8 mouse cellular contexts compared by ENCODE assay signal in the genomic region with DNA sequence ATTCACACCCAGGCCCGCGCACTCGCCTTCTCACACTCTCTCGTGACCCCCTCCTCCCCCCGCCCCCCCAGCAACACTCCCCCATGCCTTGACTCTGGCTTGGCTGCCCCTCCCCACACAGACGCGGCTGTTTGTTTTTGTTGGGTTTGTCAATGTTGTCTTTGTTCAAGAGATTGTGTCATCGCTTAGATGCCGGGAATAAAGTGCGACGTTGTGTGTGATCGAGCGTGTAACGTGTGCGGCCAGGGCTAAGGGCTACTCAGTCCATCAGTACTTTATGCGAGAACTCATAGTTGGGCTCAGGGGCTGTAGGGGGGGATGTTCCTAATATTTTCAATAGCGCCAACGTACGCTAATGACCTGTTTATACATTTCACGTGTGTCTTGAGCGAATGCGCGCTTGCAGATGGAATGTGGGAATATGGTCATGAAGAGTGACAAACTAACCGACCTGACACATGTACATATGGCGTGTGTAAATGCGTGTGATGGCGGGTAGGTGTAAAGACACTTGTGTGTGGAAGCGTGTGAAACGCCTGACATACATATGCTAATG. TPM values are rescaled to one million over a fixed set of nuclear protein-coding genes. Genes with fewer than 3 reads are reported as not detected.
DNase-seq lines count a peak whose midpoint lies in the region; ATAC-seq lines count a peak whose summit lies in the region.

No protein-coding gene starts in this region.

- peaks cover 17% of the 10 kb centered on the region for H3K4me1 ChIP-seq in forebrain, embryonic 11.5 days (replicated peaks; ENCODE audit: control insufficient read depth, insufficient read depth, low read length)

- 0 out of 2 replicates have a peak, but pooled peaks have one; percentile 0 for ATAC-seq in cerebellum, adult (ENCODE audit: insufficient number of reproducible peaks, low FRiP score, low TSS enrichment)
- ATAC-seq in forebrain, embryonic 11.5 days (replicated peaks; ENCODE audit: low FRiP score), result peak; percentile 26
- no peak for ATAC-seq in frontal cortex, adult (ENCODE audit: low TSS enrichment)

- DNase-seq in cerebellum, adult 11 months, result no peak
- DNase-seq in B cell, adult 2 months, result peak; percentile 22 to 35
- peak; percentile 70 for DNase-seq in forebrain, embryonic 11.5 days (ENCODE audit: low spot score)
- peak; percentile 50 to 51 for DNase-seq in kidney, adult 8-10 months
- DNase-seq in lung, postnatal 14 days, result peak; percentile 58
- peak; percentile 81 for DNase-seq in yolk sac, embryonic 10.5 days (ENCODE audit: low spot score)

- H3K36me3 ChIP-seq in forebrain, embryonic 11.5 days (ENCODE audit: control insufficient read depth, insufficient read depth, low read length), result no peaks in the 10 kb centered on the region

- H3K4me3 ChIP-seq in forebrain, embryonic 11.5 days (ENCODE audit: low read depth, low read length), result peak overlapping the region; percentile 36

- WGBS in forebrain, embryonic 11.5 days, result under 1% methylated on average over 28 of the region's 29 CpGs

- peak overlapping the region; percentile 56 for H3K9ac ChIP-seq in forebrain, embryonic 11.5 days (ENCODE audit: low read length)

- H3K27ac ChIP-seq in forebrain, embryonic 11.5 days (ENCODE audit: low read depth, low read length), result no peak overlapping the region

- H3K4me2 ChIP-seq in forebrain, embryonic 11.5 days (ENCODE audit: low read depth, low read length, severe bottlenecking), result peak overlapping the region; percentile 90

- H3K27me3 ChIP-seq in forebrain, embryonic 11.5 days (ENCODE audit: control insufficient read depth, insufficient read depth, low read length), result peaks cover 30% of the 10 kb centered on the region

- no peaks in the 10 kb centered on the region for H3K9me3 ChIP-seq in forebrain, embryonic 11.5 days (ENCODE audit: control insufficient read depth, low read length)

RNA-seq across cellular contexts. Expression of a gene that starts 0.8 kb away (rescaled TPM):
- polyA plus RNA-seq in forebrain, embryonic 11.5 days (2014; fragmentation: Nextera tagmentation; extraction: Ambion mirVana), result 10.8 and 11.4 TPM in 2 replicates

RNA-seq across cellular contexts. Expression of a gene that starts 9.8 kb away (rescaled TPM):
- polyA plus RNA-seq in forebrain, embryonic 11.5 days (2014; fragmentation: Nextera tagmentation; extraction: Ambion mirVana), result 28.4 and 31.8 TPM in 2 replicates

RNA-seq across cellular contexts. Expression of a gene that starts 21.0 kb away (rescaled TPM):
- polyA plus RNA-seq in forebrain, embryonic 11.5 days (2014; fragmentation: Nextera tagmentation; extraction: Ambion mirVana), result 79.0 and 83.9 TPM in 2 replicates

RNA-seq across cellular contexts. Expression of a gene that starts 34.0 kb away (rescaled TPM):
- polyA plus RNA-seq in forebrain, embryonic 11.5 days (2014; fragmentation: Nextera tagmentation; extraction: Ambion mirVana), result 11.9 and 13.5 TPM in 2 replicates

RNA-seq across cellular contexts. Expression of a gene that starts 34.4 kb away (rescaled TPM):
- polyA plus RNA-seq in forebrain, embryonic 11.5 days (2014; fragmentation: Nextera tagmentation; extraction: Ambion mirVana), result 237 and 252 TPM in 2 replicates
